Mouse (Mus musculus) liver, embryonic 14 days (tissue): ENCODE measurements around the gene Adtrp. TPM values are rescaled to one million over a fixed set of nuclear protein-coding genes. Genes with fewer than 3 reads are reported as not detected.

Experiments used
- polyA plus RNA-seq: library from polyadenylated mRNA; depleted of rRNA; stranded (reverse); fragments of >200 nt; gene quantifications from 2 replicates; pipeline ENCODE4 v1.2.3, GENCODE M21; 2012; rRNA removed

The Adtrp gene
- polyA plus RNA-seq = 0.28 and 0.38 TPM in 2 replicates

GRCm38 (mm10) chr13:41847516-41848126, at the start of gene Adtrp:
TSS of gene Adtrp (minus strand) at chr13:41847684.

Other genes starting within 250 kb of the Adtrp start
- 1.6 and 1.9 TPM in 2 replicates for gene Tmem170b, start 241.8 kb downstream of the Adtrp start, polyA plus RNA-seq
- 2.2 and 2.6 TPM in 2 replicates for gene Hivep1, start 204.3 kb upstream of the Adtrp start, polyA plus RNA-seq